Mouse (Mus musculus): ENCODE data around the gene Ube3c.
A peak's percentile ranks its signal among the peaks of the same experiment; 100 is the strongest.
"Not testable (repeated sequence)": the region's sequence is repeated elsewhere in the genome, so short reads cannot be mapped to it uniquely, and the experiment has no call there.

The Ube3c gene

GRCm38 (mm10) chr5:29568848-29569377 is at the start of gene Ube3c:
Ube3c (plus strand) TSS chr5:29569242.
- peak; percentile 96 for DNase-seq (ENCODE audit: low spot score)

DNA sequence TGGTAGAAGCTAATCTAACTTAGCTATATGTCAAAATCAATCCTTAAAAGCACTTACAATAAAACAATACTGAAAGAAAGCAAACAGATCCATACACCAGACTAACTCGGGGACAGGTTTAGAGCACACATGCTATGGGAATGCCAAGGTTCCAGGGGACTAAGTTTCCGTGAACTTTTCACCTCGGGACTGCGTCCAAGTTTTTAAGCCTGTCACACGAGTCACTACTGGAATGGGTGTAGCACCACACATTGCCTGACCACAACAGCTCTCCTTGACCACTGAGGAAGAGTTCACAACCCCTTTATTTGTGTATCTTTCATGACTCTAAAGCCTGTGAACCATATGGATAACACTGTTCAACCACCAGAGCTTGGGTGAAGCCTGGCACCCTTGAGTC is 8.9 kb upstream of the Ube3c start:
- DNase-seq (ENCODE audit: low spot score), result no peak

DNA sequence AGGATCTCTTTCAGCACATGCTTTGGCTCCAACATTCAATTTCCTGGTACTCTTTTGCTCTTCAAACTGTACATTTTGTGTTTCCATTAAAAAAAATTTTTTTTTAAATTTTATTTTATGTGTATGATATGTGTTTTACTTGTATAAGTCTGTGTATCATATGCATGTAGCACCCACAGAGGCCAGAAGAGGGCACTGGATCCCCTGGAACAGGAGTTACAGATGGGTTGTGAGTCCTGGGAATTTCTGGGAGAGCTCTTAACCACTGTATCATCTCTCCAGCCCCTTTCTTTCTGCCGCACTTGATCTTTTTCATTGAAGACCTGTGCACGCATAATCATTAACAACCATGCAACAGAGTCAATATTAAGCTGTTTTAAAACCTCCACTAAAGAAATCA is 8.4 kb upstream of the Ube3c start:
- no peak for DNase-seq (ENCODE audit: low spot score)

- no peak for DNase-seq (ENCODE audit: low spot score)
These were observed 587 bp downstream of the Ube3c start for GRCm38 (mm10) chr5:29569378-29570280.

DNA sequence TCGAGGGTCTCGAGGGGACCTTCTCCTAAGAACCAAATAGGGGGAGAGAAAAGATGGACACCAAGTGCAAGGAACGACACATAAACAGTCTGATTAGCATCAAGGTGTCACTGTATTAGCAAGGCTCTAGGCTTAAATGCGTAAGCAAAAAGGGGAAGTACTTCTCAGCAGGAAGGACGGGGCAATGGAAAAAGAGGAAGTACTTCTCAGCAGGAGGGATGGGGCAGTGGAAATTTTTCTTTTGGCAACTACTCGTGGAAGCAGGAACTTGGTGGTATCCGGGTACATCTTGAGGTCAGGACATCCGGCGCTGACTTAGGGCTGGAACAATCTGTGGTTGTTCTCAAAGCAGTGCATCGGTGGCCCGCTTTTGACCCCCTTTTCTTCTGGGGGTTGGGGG is 5.2 kb downstream of the Ube3c start:
- DNase-seq (ENCODE audit: low spot score), result not testable (repeated sequence)

DNA sequence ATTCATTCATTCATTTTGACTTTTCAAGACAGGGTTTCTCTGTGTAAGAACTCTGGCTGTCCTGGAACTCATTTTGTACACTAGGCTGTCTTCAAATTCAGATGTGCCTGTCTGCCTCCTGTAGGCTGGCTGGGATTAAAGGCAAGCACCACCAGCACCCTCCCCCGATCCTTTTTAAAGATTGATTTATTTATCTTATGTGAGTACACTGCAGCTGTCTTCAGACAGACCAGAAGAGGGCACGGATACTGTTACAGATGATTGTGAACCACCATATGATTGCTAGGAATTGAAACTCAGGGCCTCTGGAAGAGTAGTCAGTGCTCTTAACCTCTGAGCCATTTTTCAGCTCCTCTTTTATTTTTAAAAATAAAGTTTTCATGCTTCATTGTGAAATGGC is 6.0 kb downstream of the Ube3c start:
- DNase-seq (ENCODE audit: low spot score), result no peak

- no peak for DNase-seq (ENCODE audit: low spot score)
These were observed 9.0 kb downstream of the Ube3c start for GRCm38 (mm10) chr5:29577795-29578631.

DNA sequence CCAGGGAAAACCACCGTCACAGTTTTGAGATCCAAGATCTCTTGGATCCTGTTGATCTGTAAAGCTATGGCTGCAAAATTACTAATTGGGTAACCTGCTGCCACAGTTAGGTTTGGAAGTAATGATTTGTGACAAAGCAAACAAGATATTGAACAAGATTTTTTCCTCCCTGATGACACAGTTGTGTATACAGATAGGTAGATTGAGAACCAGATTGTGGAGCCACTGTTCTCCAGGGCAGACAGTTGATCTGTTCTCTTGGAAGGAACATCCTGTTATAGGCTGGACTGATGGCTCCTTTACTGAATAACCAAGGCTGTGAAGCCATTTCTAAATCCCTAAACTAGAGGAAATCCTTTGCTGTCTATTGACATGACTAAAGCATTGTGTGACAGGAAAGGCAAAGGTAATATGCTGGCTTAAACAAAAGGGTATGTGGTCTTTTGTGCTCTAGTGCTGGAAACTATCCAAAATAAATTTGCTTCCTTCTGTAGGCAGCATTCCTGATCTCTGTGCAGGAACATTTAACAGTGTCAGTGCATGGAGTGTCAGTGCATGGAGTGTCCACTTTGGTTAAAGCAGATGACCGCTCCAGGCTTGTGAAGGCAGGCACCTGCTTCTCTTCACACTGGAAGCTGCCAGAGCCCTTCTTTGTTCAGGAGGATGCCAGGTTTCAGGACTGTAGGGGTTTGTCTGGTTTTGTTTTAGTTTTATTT is 15.0 kb downstream of the Ube3c start:
- DNase-seq (ENCODE audit: low spot score), result no peak

DNA sequence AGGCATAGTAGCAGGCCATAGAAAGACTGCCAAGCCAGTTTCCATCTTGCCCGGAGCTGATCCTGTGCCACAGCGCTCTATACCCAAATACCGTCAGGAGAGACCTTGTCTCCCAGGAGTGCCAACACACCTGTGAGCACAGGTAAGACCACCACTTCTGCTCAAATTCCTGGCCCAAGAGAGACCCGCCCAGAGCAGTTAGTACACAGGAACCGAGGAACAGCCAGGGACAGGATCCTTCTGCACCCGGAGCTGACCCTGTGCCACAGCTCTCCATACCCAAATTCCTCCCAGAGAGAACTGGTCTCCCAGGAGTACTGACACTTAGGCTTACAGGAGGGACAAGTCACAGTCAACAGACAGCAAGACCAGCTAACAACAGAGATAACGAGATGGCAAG is 23.1 kb downstream of the Ube3c start:
- not testable (repeated sequence) for DNase-seq (ENCODE audit: low spot score)

GRCm38 (mm10) chr5:29606546-29606945 is 37.5 kb downstream of the Ube3c start:
- DNase-seq (ENCODE audit: low spot score), result no peak

GRCm38 (mm10) chr5:29625610-29626009 is 56.6 kb downstream of the Ube3c start:
- DNase-seq (ENCODE audit: low spot score), result no peak

- no peak for DNase-seq (ENCODE audit: low spot score)
These were observed 60.9 kb downstream of the Ube3c start for GRCm38 (mm10) chr5:29629941-29630340.

DNA sequence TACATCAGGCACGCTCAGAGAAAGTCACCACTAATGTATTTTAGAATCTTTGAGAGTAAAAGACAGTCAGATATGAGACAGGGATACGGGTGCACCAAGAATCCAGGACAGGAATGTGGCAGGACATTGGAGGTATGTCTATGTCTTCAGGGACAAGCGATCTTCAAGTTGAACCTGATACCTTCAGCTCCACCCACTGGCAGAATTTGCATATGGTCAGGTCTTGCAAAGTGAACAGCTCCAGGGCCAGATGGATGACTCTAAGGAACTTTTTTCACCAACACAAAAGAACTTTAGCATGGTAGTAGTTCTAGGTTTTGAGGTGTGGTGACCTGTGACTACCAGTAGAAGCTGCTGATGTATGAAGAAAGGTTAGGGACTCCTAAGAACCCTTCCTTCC is 62.7 kb downstream of the Ube3c start:
- no peak for DNase-seq (ENCODE audit: low spot score)

DNA sequence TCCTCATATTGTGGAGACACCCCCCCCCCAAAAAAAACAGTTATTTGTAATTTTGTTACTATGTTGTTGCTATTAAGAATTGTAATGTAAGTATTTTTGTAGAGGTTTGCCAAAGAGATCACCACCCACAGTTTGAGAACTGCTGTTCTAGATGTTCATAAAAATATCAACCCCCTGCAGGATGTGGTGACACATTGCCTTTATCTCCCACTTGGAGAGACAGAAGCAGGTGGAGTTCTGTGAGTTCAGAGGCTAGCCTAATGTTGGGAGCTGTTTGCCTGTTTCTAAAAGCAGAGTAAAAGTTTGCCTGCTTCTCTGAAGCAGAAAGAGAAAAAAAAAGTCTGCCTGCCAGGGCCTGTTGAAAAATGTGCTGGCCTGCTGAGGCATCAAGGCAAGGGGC is 67.3 kb downstream of the Ube3c start:
- no peak for DNase-seq (ENCODE audit: low spot score)

GRCm38 (mm10) chr5:29636884-29637283 is 67.8 kb downstream of the Ube3c start:
- no peak for DNase-seq (ENCODE audit: low spot score)

DNA sequence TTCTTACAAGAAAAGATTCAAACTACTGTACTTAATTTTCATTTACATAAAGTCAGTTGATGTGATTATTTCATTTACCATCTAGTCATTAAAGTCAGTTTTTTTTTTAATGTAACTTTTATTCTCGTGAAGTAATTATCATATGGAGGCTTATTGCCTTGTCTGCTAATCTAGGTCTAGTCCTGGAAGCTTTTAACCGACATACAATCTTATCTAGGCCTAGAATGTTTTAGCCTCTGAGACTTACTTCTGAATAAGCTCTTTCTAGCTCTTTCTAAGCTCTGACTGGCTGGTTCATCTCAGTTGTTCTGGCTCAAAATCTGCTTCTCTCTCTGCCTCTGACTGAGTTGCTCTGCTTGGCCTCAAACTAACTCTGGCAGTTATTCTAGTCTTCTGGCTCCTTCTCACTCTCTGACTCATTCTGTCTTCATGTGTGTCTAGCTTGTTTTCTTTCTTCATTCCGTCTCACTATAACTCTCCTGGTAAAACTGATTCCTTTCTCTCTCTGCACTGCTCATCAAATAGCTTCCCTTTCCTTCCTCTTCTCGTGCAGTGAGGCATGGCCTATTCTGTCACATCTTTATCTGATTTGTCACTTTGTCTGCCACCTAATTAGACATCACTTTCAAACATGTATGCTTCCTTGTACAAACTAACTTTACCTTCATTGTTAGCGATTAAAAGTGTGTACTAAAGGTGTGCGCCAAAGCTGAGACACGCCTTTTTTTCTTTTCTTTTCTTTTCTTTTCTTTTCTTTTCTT is 72.3 kb downstream of the Ube3c start:
- DNase-seq (ENCODE audit: low spot score), result no peak

GRCm38 (mm10) chr5:29651696-29652095 is 82.7 kb downstream of the Ube3c start:
- DNase-seq (ENCODE audit: low spot score), result no peak

DNA sequence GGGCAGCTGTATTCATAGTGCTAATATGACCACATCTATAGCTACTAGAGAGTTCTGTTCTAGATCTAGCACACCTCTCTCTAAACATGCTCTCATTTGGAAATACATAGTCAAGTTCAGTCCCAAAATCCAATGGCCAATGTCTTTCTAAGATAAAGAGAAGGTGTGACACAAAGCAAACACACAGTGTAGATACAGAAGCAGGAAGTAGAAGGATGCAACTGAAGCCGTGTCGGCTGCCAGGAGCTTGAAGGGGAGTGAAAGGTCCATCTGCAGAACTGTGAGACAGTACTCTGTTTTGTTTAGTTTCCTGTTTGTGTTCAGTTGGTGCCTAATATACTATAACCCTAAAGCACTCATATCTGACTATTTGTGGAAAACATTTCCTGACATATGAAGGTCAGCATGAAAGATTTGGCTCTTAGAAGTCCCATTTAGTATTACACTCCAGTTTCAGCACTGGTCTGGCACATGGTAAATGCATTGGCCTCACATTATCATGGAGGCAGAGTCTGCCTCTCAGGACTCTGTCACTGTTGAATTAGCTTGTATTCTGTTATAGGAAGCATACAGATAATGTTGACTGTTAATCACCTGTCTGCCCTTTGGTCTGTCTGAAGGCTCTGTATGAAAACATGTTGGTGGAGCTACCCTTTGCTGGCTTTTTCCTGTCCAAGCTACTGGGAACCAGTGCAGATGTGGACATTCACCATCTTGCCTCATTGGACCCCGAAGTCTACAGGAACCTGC is 88.7 kb downstream of the Ube3c start:
- DNase-seq (ENCODE audit: low spot score), result no peak

DNA sequence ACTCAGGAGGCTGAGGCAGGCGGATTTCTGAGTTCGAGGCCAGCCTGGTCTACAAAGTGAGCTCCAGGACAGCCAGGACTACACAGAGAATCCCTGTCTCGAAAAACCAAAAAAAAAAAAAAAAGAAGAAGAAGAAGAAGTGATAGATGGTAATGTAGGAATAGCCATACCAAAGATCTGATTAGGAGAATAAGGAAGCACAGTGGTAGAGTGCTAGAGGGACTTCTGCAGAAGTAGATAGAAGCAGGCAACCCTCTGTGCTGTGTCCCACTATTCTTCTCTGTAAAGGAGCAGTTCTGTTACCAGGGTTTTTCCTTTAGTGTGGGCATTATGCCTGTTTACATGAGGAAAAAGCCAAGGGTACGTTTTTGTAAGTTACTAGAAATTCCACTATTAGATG is 92.2 kb downstream of the Ube3c start:
- DNase-seq (ENCODE audit: low spot score), result not testable (repeated sequence)

- DNase-seq (ENCODE audit: low spot score), result no peak
These were observed 96.3 kb downstream of the Ube3c start for GRCm38 (mm10) chr5:29665391-29665790.

DNA sequence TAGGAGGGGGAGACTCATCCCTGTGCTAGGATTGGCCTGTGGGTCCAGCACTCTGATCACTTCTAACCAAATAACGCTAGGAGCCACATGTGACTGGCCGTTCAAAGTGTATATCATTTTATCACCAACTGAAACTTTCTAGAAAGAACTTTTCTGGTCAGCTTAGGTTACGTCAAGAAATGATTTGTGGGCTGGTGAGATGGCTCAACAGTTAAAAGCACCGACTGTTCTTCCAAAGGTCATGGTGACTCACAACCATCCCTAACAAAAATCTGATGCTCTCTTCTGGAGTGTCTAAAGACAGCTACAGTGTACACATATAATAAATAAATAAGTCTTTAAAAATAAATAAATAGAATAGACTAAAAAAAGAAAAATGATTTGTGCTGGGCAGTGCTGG is 103.5 kb downstream of the Ube3c start:
- no peak for DNase-seq (ENCODE audit: low spot score)
